ENCODE assay signal across 7 mouse cellular contexts in genomic region chr15:18821114-18821756, GRCm38 (mm10). TPM values are rescaled to one million over a fixed set of nuclear protein-coding genes. Genes with fewer than 3 reads are reported as not detected.
A peak's percentile ranks its signal among the peaks of the same experiment; 100 is the strongest.
DNase-seq lines count a peak whose midpoint lies in the region; ATAC-seq lines count a peak whose summit lies in the region.

No protein-coding gene starts in this region.

- H3K9me3 ChIP-seq in limb, embryonic 10.5 days (replicated peaks) = no peaks in the 10 kb centered on the region
- no peaks in the 10 kb centered on the region for H3K9me3 ChIP-seq in midbrain, embryonic 13.5 days

- H3K27me3 ChIP-seq in limb, embryonic 10.5 days (ENCODE audit: low read depth, poor library complexity, severe bottlenecking) = no peaks in the 10 kb centered on the region
- no peaks in the 10 kb centered on the region for H3K27me3 ChIP-seq in midbrain, embryonic 13.5 days

- H3K4me2 ChIP-seq in midbrain, embryonic 13.5 days (replicated peaks) = peak overlapping the region; percentile 63

- no peaks in the 10 kb centered on the region for H3K36me3 ChIP-seq in limb, embryonic 10.5 days
- no peaks in the 10 kb centered on the region for H3K36me3 ChIP-seq in midbrain, embryonic 13.5 days

- no peak overlapping the region for H3K27ac ChIP-seq in limb, embryonic 10.5 days
- H3K27ac ChIP-seq in midbrain, embryonic 13.5 days = no peak overlapping the region

- H3K9ac ChIP-seq in midbrain, embryonic 13.5 days (replicated peaks) = no peak overlapping the region

- peak; percentile 65 for ATAC-seq in midbrain, embryonic 13.5 days

- 26% methylated on average over 10 of the region's 10 CpGs for WGBS in limb, embryonic 10.5 days
- WGBS in midbrain, embryonic 13.5 days = 27% methylated on average over 10 of the region's 10 CpGs

- no peak overlapping the region for H3K4me3 ChIP-seq in limb, embryonic 10.5 days
- H3K4me3 ChIP-seq in midbrain, embryonic 13.5 days (replicated peaks) = peak overlapping the region; percentile 46

- H3K4me1 ChIP-seq in limb, embryonic 10.5 days = peaks cover 3% of the 10 kb centered on the region; the same call in 1 of the 2 replicates
- H3K4me1 ChIP-seq in midbrain, embryonic 13.5 days (replicated peaks) = peaks cover 13% of the 10 kb centered on the region

- DNase-seq in adrenal gland, adult 8-10 months = peak; percentile 43
- peak; percentile 87 for DNase-seq in embryo, embryonic 11 days
- DNase-seq in gastrocnemius, postnatal 36 days = peak; percentile 37 to 41
- DNase-seq in kidney, adult 18-20 months = peak; percentile 72
- peak; percentile 84 for DNase-seq in limb, embryonic 10.5 days (ENCODE audit: low spot score)
- peak; percentile 1 for DNase-seq in spleen, adult 12 weeks (ENCODE audit: low spot score)

- intact Hi-C loops in gastrocnemius, postnatal 36 days (cut with DNase I) = loop anchor here (1.0 kb wide), 1 partner anchor 455 kb away; no protein-coding TSS in a partner anchor

RNA-seq across cellular contexts. Expression of gene Cdh10, which starts 2.5 kb away (rescaled TPM):
- under 1 TPM in 1 of 4 experiments, not detected in 3; 0.43 TPM for total RNA-seq in adrenal gland, adult 8-10 months (2022)
- total RNA-seq in gastrocnemius, postnatal 36 days (2021) = not detected
- polyA plus RNA-seq in limb, embryonic 10.5 days (2016; fragmentation: Nextera tagmentation; extraction: Ambion mirVana) = 0.41 and 1.7 TPM in 2 replicates
- polyA plus RNA-seq in midbrain, embryonic 13.5 days (2015; fragmentation: Nextera tagmentation; extraction: Ambion mirVana) = 13.1 and 13.4 TPM in 2 replicates

Comparison
In these comparisons a context has a peak if more than half of its experiments do, and no peak if none do; other contexts are left out.
1. DNase-seq: peak in every context shown above with its lines; median percentile 87 in embryo, embryonic 11 days; 84 in limb, embryonic 10.5 days; 72 in kidney, adult 18-20 months; 43 in adrenal gland, adult 8-10 months; 39 in gastrocnemius, postnatal 36 days; 1 in spleen, adult 12 weeks.